Mouse (Mus musculus): Measurements from ENCODE around the gene Tmem203.

- TF ChIP-seq CHD2 (IDR thresholded peaks at IDR 0.05; ENCODE audit: low read depth, low read length) = no peak
- no peak for TF ChIP-seq ZC3H11A (IDR thresholded peaks at IDR 0.05; ENCODE audit: borderline replicate concordance, low read depth, low read length)
- TF ChIP-seq ZNF384 (IDR thresholded peaks at IDR 0.05; ENCODE audit: low read depth, low read length) = no peak
- TF ChIP-seq MAFK (IDR thresholded peaks at IDR 0.05; ENCODE audit: insufficient read depth, low read depth, low read length) = no peak
Observed at GRCm38 (mm10) chr2:25229582-25229981, 25.7 kb upstream of the Tmem203 start.

All from ES-E14 (cell line).